22 mouse cellular contexts compared by ENCODE assay signal in genomic region chr12:116315498-116315897, GRCm38 (mm10). TPM values are rescaled to one million over a fixed set of nuclear protein-coding genes. Genes with fewer than 3 reads are reported as not detected.
DNase-seq lines count a peak whose midpoint lies in the region; ATAC-seq and TF ChIP-seq lines count a peak whose summit lies in the region.
"Had no signal": no experiment of that assay in that cellular context is flagged by ENCODE, and none has a peak within 500 bp of the region (broad histone marks: within the 10 kb centered on the region; RNA-seq: fewer than 3 reads in every experiment).

No protein-coding gene starts in this region.

- ATAC-seq in heart, embryonic 16.5 days (replicated peaks; ENCODE audit: extremely low read depth, insufficient read depth, low FRiP score), result peak; percentile 28; the same call in 1 of the 2 replicates
- no peak for ATAC-seq in heart, embryonic 11.5 days (replicated peaks; ENCODE audit: insufficient number of reproducible peaks, low FRiP score, low TSS enrichment)
- ATAC-seq in hematopoietic stem cell, adult 5-6 weeks (replicated peaks in 1 of 2; ENCODE audit: insufficient read depth in 1 of 2, low FRiP score in 2 of 2, low TSS enrichment in 1 of 2, low read depth in 1 of 2, poor library complexity in 2 of 2, severe bottlenecking in 2 of 2), result peak; percentile 70 to 74; a peak in 3 of 4 replicates
- ATAC-seq: hindbrain, postnatal 0 days had no signal

- no peak for TF ChIP-seq RAD21 in CH12.LX (IDR thresholded peaks at IDR 0.05; ENCODE audit: low read depth, low read length)

- 76% methylated on average over 3 of the region's 3 CpGs for WGBS in heart, embryonic 16.5 days
- 85% methylated on average over 3 of the region's 3 CpGs for WGBS in heart, embryonic 11.5 days (ENCODE audit: insufficient replicate concordance)

- no peaks in the 10 kb centered on the region for H3K79me2 ChIP-seq in CH12.LX (replicated peaks; ENCODE audit: control insufficient read depth, extremely low read depth, insufficient read depth, poor library complexity, severe bottlenecking)

- no peak overlapping the region for H3K27ac ChIP-seq in heart, embryonic 16.5 days (ENCODE audit: low read length)
- H3K27ac ChIP-seq in heart, embryonic 11.5 days (ENCODE audit: low read depth, low read length), result no peak overlapping the region
- H3K27ac ChIP-seq in CH12.LX (ENCODE audit: insufficient read depth, low read depth), result no peak overlapping the region
- H3K27ac ChIP-seq: embryonic facial prominence, embryonic 13.5 days; forebrain, embryonic 12.5 days; hindbrain, postnatal 0 days; liver, embryonic 15.5 days; midbrain, embryonic 12.5 days had no signal

- dilution Hi-C loops in CH12.LX (cut with MboI; ENCODE audit: extremely low pct_ligation_motif_present, extremely low pct_unique_long_range_greater_than_20kb, low sequenced_read_pairs), result no loop called here

- H3K9ac ChIP-seq in heart, embryonic 16.5 days (ENCODE audit: low read length), result no peak overlapping the region
- no peak overlapping the region for H3K9ac ChIP-seq in heart, embryonic 11.5 days (ENCODE audit: low read depth, low read length)
- no peak overlapping the region for H3K9ac ChIP-seq in CH12.LX (ENCODE audit: insufficient read depth, low read depth)
- H3K9ac ChIP-seq: embryonic facial prominence, embryonic 13.5 days; forebrain, embryonic 12.5 days; liver, embryonic 15.5 days; midbrain, embryonic 12.5 days had no signal

- H3K4me3 ChIP-seq in heart, embryonic 16.5 days (ENCODE audit: low read length), result no peak overlapping the region
- no peak overlapping the region for H3K4me3 ChIP-seq in heart, embryonic 11.5 days (ENCODE audit: low read depth, low read length)
- no peak overlapping the region for H3K4me3 ChIP-seq in CH12.LX (replicated peaks in 1 of 3; ENCODE audit: low read depth in 2 of 3, low read length in 2 of 3, poor library complexity in 1 of 3)
- H3K4me3 ChIP-seq: embryonic facial prominence, embryonic 13.5 days; forebrain, embryonic 12.5 days; liver, embryonic 15.5 days; midbrain, embryonic 12.5 days had no signal

- TF ChIP-seq EP300 in CH12.LX (IDR thresholded peaks at IDR 0.05; ENCODE audit: low read length), result no peak

- no peak for TF ChIP-seq CTCF in CH12.LX (conservative IDR thresholded peaks at IDR 0.05 in 1 of 2, IDR thresholded peaks at IDR 0.05 in 1 of 2; ENCODE audit: low read depth in 2 of 2, low read length in 2 of 2)

- no peaks in the 10 kb centered on the region; the same call in 1 of the 2 replicates for H3K36me3 ChIP-seq in heart, embryonic 16.5 days (ENCODE audit: control insufficient read depth, insufficient read depth)
- no peaks in the 10 kb centered on the region for H3K36me3 ChIP-seq in heart, embryonic 11.5 days (ENCODE audit: control insufficient read depth, insufficient read depth, low read length)
- H3K36me3 ChIP-seq in CH12.LX (replicated peaks in 1 of 2; ENCODE audit: control insufficient read depth in 1 of 2, insufficient read depth in 1 of 2, low read length in 1 of 2), result no peaks in the 10 kb centered on the region
- H3K36me3 ChIP-seq: embryonic facial prominence, embryonic 13.5 days; forebrain, embryonic 12.5 days; midbrain, embryonic 12.5 days had no signal

- no peaks in the 10 kb centered on the region for H3K9me3 ChIP-seq in heart, embryonic 16.5 days (replicated peaks; ENCODE audit: control insufficient read depth, low read length)
- no peaks in the 10 kb centered on the region for H3K9me3 ChIP-seq in heart, embryonic 11.5 days (replicated peaks; ENCODE audit: control insufficient read depth, low read length)
- H3K9me3 ChIP-seq in CH12.LX (replicated peaks; ENCODE audit: low read length), result no peaks in the 10 kb centered on the region
- H3K9me3 ChIP-seq: embryonic facial prominence, embryonic 13.5 days; forebrain, embryonic 12.5 days; liver, embryonic 15.5 days; midbrain, embryonic 12.5 days had no signal

- in situ Hi-C loops in CH12.LX (cut with MboI; ENCODE audit: low pct_ligation_motif_present, low pct_unique_long_range_greater_than_20kb, low sequenced_read_pairs), result no loop called here

- H3K27me3 ChIP-seq in heart, embryonic 16.5 days (ENCODE audit: control insufficient read depth, insufficient read depth, low read length), result no peaks in the 10 kb centered on the region
- H3K27me3 ChIP-seq in heart, embryonic 11.5 days (ENCODE audit: control insufficient read depth, insufficient read depth, low read length), result no peaks in the 10 kb centered on the region
- no peaks in the 10 kb centered on the region for H3K27me3 ChIP-seq in CH12.LX (replicated peaks)
- H3K27me3 ChIP-seq: embryonic facial prominence, embryonic 13.5 days; forebrain, embryonic 12.5 days; liver, embryonic 15.5 days; midbrain, embryonic 12.5 days had no signal

- no peak for TF ChIP-seq POLR2A in CH12.LX (IDR thresholded peaks at IDR 0.05; ENCODE audit: low read depth, low read length)

- H3K4me1 ChIP-seq in heart, embryonic 16.5 days (ENCODE audit: control insufficient read depth, insufficient read depth, low read length), result peaks cover 7% of the 10 kb centered on the region; the same call in 1 of the 2 replicates
- 0 out of 2 replicates have a peak, but pooled peaks cover 2% of the 10 kb centered on the region for H3K4me1 ChIP-seq in heart, embryonic 11.5 days (ENCODE audit: control insufficient read depth, insufficient read depth, low read length)
- peaks cover 3 to 21% of the 10 kb centered on the region in 2 experiments for H3K4me1 ChIP-seq in CH12.LX (ENCODE audit: control insufficient read depth in 1 of 2, insufficient read depth in 2 of 2)
- H3K4me1 ChIP-seq: embryonic facial prominence, embryonic 13.5 days; forebrain, embryonic 12.5 days; midbrain, embryonic 12.5 days had no signal

- H3K4me2 ChIP-seq in heart, embryonic 16.5 days (ENCODE audit: low read depth, low read length), result no peak overlapping the region
- no peak overlapping the region for H3K4me2 ChIP-seq in heart, embryonic 11.5 days
- no peak overlapping the region for H3K4me2 ChIP-seq in CH12.LX (ENCODE audit: insufficient read depth, low read depth, poor library complexity, severe bottlenecking)
- H3K4me2 ChIP-seq: embryonic facial prominence, embryonic 13.5 days; forebrain, embryonic 12.5 days; liver, embryonic 15.5 days; midbrain, embryonic 12.5 days had no signal

- DNase-seq in CH12.LX (ENCODE audit: extremely low read depth), result no peak
- DNase-seq in thymus, postnatal 10 days (ENCODE audit: low spot score in 2 of 2), result peak; percentile 6 to 9
- DNase-seq in natural killer cell, adult 2 months (ENCODE audit: low spot score in 2 of 2), result no peak
- no peak for DNase-seq in embryo, embryonic 11 days
- no peak for DNase-seq in embryo, embryonic 10 days (ENCODE audit: low spot score)
- DNase-seq: cerebellum, adult 9-11 months; heart, adult 11 months; kidney, adult 9 months; lung, postnatal 14 days had no signal

TF ChIP-seq in CH12.LX, 34 proteins besides CTCF, POLR2A, EP300 and RAD21:
- TF ChIP-seq MEF2A (IDR thresholded peaks at IDR 0.05; ENCODE audit: borderline replicate concordance, low read depth, low read length) (peak; percentile 27; the same call in 1 of the 2 replicates), E2F4 (IDR thresholded peaks at IDR 0.05; ENCODE audit: insufficient replicate concordance, low read depth, low read length) (no peak)

RNA-seq across cellular contexts. Expression of gene Esyt2, which starts 34.5 kb away (rescaled TPM):
- polyA plus RNA-seq in heart, embryonic 16.5 days (2015; fragmentation: Nextera tagmentation; extraction: Ambion mirVana), result 11.7 TPM in 2 replicates
- polyA plus RNA-seq in heart, embryonic 11.5 days (2014; fragmentation: Nextera tagmentation; extraction: Ambion mirVana), result 15.7 and 16.6 TPM in 2 replicates
- total RNA-seq in CH12.LX (2012; rRNA removed) (7.4 and 8.2 TPM in 2 replicates), CH12.LX (2014; rRNA removed) (12.8 and 14.7 TPM in 2 replicates)
- polyA plus RNA-seq in CH12.LX (2012; ENCODE audit: insufficient read length, low read depth), result 6.7 and 6.9 TPM in 2 replicates
- total RNA-seq in hematopoietic stem cell, adult 5-6 weeks (2017), result 71.3 and 83.9 TPM in 2 replicates

RNA-seq across cellular contexts. Expression of gene Gm11027, which starts 40.3 kb away (rescaled TPM):
- polyA plus RNA-seq in heart, embryonic 16.5 days (2015; fragmentation: Nextera tagmentation; extraction: Ambion mirVana), result not detected in 2 replicates
- polyA plus RNA-seq in heart, embryonic 11.5 days (2014; fragmentation: Nextera tagmentation; extraction: Ambion mirVana), result not detected in 2 replicates
- total RNA-seq in CH12.LX (2012; rRNA removed) (not detected in 2 replicates), CH12.LX (2014; rRNA removed) (not detected in 2 replicates)
- not detected in 2 replicates for polyA plus RNA-seq in CH12.LX (2012; ENCODE audit: insufficient read length, low read depth)
- not detected in 2 replicates for total RNA-seq in hematopoietic stem cell, adult 5-6 weeks (2017)
- total RNA-seq: gastrocnemius, adult 18-20 months; hindbrain, postnatal 0 days had no signal
- polyA plus RNA-seq: embryonic facial prominence, embryonic 13.5 days; forebrain, embryonic 12.5 days; heart, postnatal 0 days; hindbrain, postnatal 0 days; limb, embryonic 11.5 days; liver, embryonic 15.5 days; midbrain, embryonic 12.5 days; neural tube, embryonic 11.5 days; small intestine, adult 2 months had no signal

RNA-seq across cellular contexts. Expression of gene Wdr60, which starts 52.7 kb away (rescaled TPM):
- 6.3 and 6.5 TPM in 2 replicates for polyA plus RNA-seq in heart, embryonic 16.5 days (2015; fragmentation: Nextera tagmentation; extraction: Ambion mirVana)
- 7.3 and 9.3 TPM in 2 replicates for polyA plus RNA-seq in heart, embryonic 11.5 days (2014; fragmentation: Nextera tagmentation; extraction: Ambion mirVana)
- total RNA-seq in CH12.LX (2012; rRNA removed) (6.7 TPM in 2 replicates), CH12.LX (2014; rRNA removed) (3.6 and 3.9 TPM in 2 replicates)
- polyA plus RNA-seq in CH12.LX (2012; ENCODE audit: insufficient read length, low read depth), result 9.2 and 14.2 TPM in 2 replicates
- 11.3 and 20.1 TPM in 2 replicates for total RNA-seq in hematopoietic stem cell, adult 5-6 weeks (2017)

Comparison
In these comparisons a context has a peak if more than half of its experiments do, and no peak if none do; other contexts are left out.
1. DNase-seq: peak in thymus, postnatal 10 days (2 of 2); none in CH12.LX (single experiment), natural killer cell, adult 2 months (0 of 2), embryo, embryonic 11 days (single experiment) and embryo, embryonic 10 days (single experiment).